Mouse (Mus musculus) limb, embryonic 13.5 days (tissue): ENCODE measurements around the gene Arhgef19. TPM values are rescaled to one million over a fixed set of nuclear protein-coding genes. Genes with fewer than 3 reads are reported as not detected.
A peak's percentile ranks its signal among the peaks of the same experiment; 100 is the strongest.

ENCODE experiments used
- ATAC-seq: fragments of 200-750 bp; cut with Nextera tagmentation; 2 replicates; pipeline ENCODE4 v1.8.0; 2017; ENCODE audit warnings: low read depth, moderate number of reproducible peaks, moderate TSS enrichment; ENCODE audit not compliant: low FRiP score
- H3K27ac ChIP-seq: fragments of 300-500 bp; sonication (generic); 2 replicates; pipeline ENCODE4 v1.5.1; 2015; ENCODE audit warnings: inconsistent platforms, mild to moderate bottlenecking, moderate library complexity
- H3K27me3 ChIP-seq: fragments of 300-500 bp; sonication (generic); 2 replicates; pipeline ENCODE4 v1.6.1; 2015; ENCODE audit warnings: mild to moderate bottlenecking, inconsistent platforms
- H3K36me3 ChIP-seq: fragments of 300-500 bp; sonication (generic); 2 replicates; pipeline ENCODE4 v1.6.1; 2015; ENCODE audit warnings: inconsistent platforms, mild to moderate bottlenecking, moderate library complexity
- H3K4me1 ChIP-seq: fragments of 300-500 bp; sonication (generic); 2 replicates; pipeline ENCODE4 v1.6.1; 2015; ENCODE audit warnings: inconsistent platforms
- H3K4me2 ChIP-seq: fragments of 300-500 bp; sonication (generic); replicated peaks from 2 replicates; pipeline ENCODE4 v1.6.1; 2015; ENCODE audit warnings: inconsistent platforms, mild to moderate bottlenecking, moderate library complexity
- H3K4me3 ChIP-seq: fragments of 300-500 bp; sonication (generic); 2 replicates; pipeline ENCODE4 v1.5.1; 2015; ENCODE audit warnings: moderate library complexity, mild to moderate bottlenecking, inconsistent platforms
- H3K9ac ChIP-seq: fragments of 300-500 bp; sonication (generic); 2 replicates; pipeline ENCODE4 v1.6.1; 2015; ENCODE audit warnings: mild to moderate bottlenecking, inconsistent platforms
- H3K9me3 ChIP-seq: fragments of 300-500 bp; sonication (generic); 2 replicates; pipeline ENCODE4 v1.6.1; 2016; ENCODE audit warnings: inconsistent platforms
- WGBS: fragments of 180-500 bp; shearing (Covaris S2); methylation state at CpG from one replicate; pipeline ENCODE4 v1.1.7; 2015; 5-methylcytosine and 5-hydroxymethylcytosine counted together
- polyA plus RNA-seq: library from polyadenylated mRNA; unstranded; fragments of >200 nt; fragmentation: Nextera tagmentation; extraction: Ambion mirVana; gene quantifications from 2 replicates; pipeline ENCODE4 v1.2.1, GENCODE M21; 2015

Gene Arhgef19
- polyA plus RNA-seq, 1 experiment from 2014 or later = 10.9 TPM

- peak overlapping the region; percentile 49 for H3K4me3 ChIP-seq
- peaks cover 93% of the 10 kb centered on the region for H3K27me3 ChIP-seq
- peaks cover 60% of the 10 kb centered on the region for H3K4me1 ChIP-seq
- ATAC-seq = no peak
- H3K4me2 ChIP-seq = peak overlapping the region; percentile 69
- no peaks in the 10 kb centered on the region for H3K36me3 ChIP-seq
- no peak overlapping the region for H3K9ac ChIP-seq
- H3K9me3 ChIP-seq = no peaks in the 10 kb centered on the region
- no peak overlapping the region for H3K27ac ChIP-seq
- WGBS = 2% methylated on average over 14 of the region's 14 CpGs
These were observed 1.3 kb downstream of the Arhgef19 start for GRCm38 (mm10) chr4:141240617-141241016.

DNA sequence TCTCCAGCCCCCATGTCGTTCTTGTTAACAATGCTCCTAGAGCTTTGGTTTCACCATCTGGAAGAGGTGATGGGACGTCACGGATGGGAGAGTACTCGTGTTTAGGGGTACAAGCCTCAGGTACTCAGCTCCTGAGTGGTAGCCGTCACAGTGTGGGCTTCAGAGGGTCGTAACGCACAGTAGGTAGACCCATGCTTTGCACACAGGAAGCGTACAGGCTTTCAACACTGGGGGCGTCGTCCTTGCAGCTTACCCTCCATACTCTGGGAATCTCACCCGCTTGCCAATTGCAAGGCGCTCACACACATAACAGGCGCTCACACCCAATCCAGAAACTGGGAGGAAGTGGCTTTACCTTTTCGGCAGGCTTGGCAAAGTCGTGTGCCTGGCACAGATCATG, 2.6 kb downstream of the Arhgef19 start:
- 26% methylated on average over 15 of the region's 15 CpGs for WGBS
- Histone ChIP-seq H3K27me3 (peaks cover 96% of the 10 kb centered on the region), H3K9me3 (no peaks in the 10 kb centered on the region), H3K4me1 (peaks cover 73% of the 10 kb centered on the region), H3K36me3 (no peaks in the 10 kb centered on the region), H3K9ac (no peak overlapping the region), H3K4me2 (peak overlapping the region; percentile 71), H3K4me3 (no peak overlapping the region), H3K27ac (no peak overlapping the region)
- no peak for ATAC-seq

GRCm38 (mm10) chr4:141242651-141243241, 3.4 kb downstream of the Arhgef19 start:
- Histone ChIP-seq H3K36me3 (no peaks in the 10 kb centered on the region), H3K27ac (no peak overlapping the region), H3K4me2 (peak overlapping the region; percentile 71), H3K4me3 (peak overlapping the region; percentile 31), H3K27me3 (peaks cover 97% of the 10 kb centered on the region), H3K9ac (peak overlapping the region; percentile 50), H3K4me1 (peaks cover 82% of the 10 kb centered on the region), H3K9me3 (no peaks in the 10 kb centered on the region)
- 7% methylated on average over 11 of the region's 11 CpGs for WGBS
- ATAC-seq = no peak

GRCm38 (mm10) chr4:141243636-141244035, 4.3 kb downstream of the Arhgef19 start:
- Histone ChIP-seq H3K9me3 (no peaks in the 10 kb centered on the region), H3K9ac (no peak overlapping the region), H3K36me3 (no peaks in the 10 kb centered on the region), H3K4me3 (0 out of 2 replicates have a peak overlapping the region, but pooled peaks have one; percentile 20), H3K4me1 (peaks cover 87% of the 10 kb centered on the region), H3K4me2 (peak overlapping the region; percentile 71), H3K27me3 (peaks cover 98% of the 10 kb centered on the region), H3K27ac (no peak overlapping the region)
- WGBS = 58% methylated on average over 5 of the region's 5 CpGs
- no peak for ATAC-seq

GRCm38 (mm10) chr4:141244401-141244800, 5.1 kb downstream of the Arhgef19 start:
- peak overlapping the region; percentile 20 for H3K4me3 ChIP-seq

GRCm38 (mm10) chr4:141244931-141245425, 5.7 kb downstream of the Arhgef19 start:
- Histone ChIP-seq H3K27ac (peak overlapping the region; percentile 87), H3K4me2 (peak overlapping the region; percentile 71), H3K4me1 (peaks cover 74% of the 10 kb centered on the region), H3K4me3 (peak overlapping the region; percentile 20), H3K9ac (peak overlapping the region; percentile 48; the same call in 1 of the 2 replicates), H3K9me3 (no peaks in the 10 kb centered on the region), H3K36me3 (no peaks in the 10 kb centered on the region), H3K27me3 (peaks cover 97% of the 10 kb centered on the region)
- WGBS = 8% methylated on average over 9 of the region's 9 CpGs
- no peak for ATAC-seq

More at GRCm38 (mm10) chr4:141244401-141244800, 5.1 kb downstream of the Arhgef19 start:
- peak overlapping the region; percentile 87 for H3K27ac ChIP-seq
- H3K4me2 ChIP-seq = peak overlapping the region; percentile 71
- peaks cover 98% of the 10 kb centered on the region for H3K27me3 ChIP-seq
- no peaks in the 10 kb centered on the region for H3K9me3 ChIP-seq
- peaks cover 79% of the 10 kb centered on the region for H3K4me1 ChIP-seq
- no peak for ATAC-seq
- peak overlapping the region; percentile 48; the same call in 1 of the 2 replicates for H3K9ac ChIP-seq
- H3K36me3 ChIP-seq = no peaks in the 10 kb centered on the region
- 57% methylated on average over 5 of the region's 5 CpGs for WGBS

DNA sequence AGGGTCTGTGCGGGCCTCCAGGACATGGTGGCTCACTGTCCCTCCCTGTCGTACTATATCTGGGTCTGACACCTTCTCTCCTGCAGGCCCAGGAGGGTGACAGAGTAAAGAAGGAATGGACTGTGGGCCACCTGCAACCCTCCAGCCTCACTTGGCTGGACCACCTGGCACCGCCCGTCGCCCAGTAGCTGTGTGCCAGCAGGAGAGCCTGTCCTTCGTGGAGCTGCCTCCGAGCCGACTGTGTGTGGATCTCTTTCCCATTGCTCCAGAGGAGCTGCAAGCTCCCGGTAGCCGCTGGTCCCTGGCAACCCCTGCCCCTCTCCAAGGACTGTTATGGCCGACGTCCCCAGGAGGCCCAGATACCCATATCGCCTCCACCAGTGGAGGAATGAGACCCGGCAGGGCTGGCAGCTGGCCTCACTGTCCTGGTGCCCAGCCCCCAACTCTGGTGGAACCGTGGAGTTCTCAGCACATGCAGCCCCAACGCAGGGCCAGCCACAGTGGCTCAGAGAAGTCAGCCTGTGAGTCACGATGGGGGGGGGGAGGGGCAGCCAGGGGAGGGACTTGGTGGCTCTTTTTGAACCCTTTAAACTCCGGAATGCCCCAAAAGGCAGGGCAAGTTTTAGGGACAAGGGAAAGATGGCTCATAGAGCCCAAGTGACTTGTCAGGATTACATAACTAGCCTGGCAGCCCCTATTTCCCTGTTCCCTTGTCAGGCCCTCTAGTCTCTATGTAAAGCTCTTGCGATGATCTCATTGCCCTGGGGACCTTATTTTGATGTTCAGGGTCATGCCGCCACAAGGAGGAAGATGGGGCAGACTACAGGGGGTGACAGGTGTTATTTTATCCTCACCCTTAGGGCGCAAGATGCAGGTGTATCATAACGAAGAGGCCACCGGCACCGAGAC, 7.0 kb downstream of the Arhgef19 start:
- H3K4me1 ChIP-seq = peaks cover 63% of the 10 kb centered on the region
- peak overlapping the region; percentile 71 for H3K4me2 ChIP-seq
- peaks cover 97% of the 10 kb centered on the region for H3K27me3 ChIP-seq
- no peaks in the 10 kb centered on the region for H3K9me3 ChIP-seq
- H3K4me3 ChIP-seq = peak overlapping the region; percentile 51
- 0 out of 2 replicates have a peak overlapping the region, but pooled peaks have one; percentile 60 for H3K9ac ChIP-seq
- ATAC-seq = no peak
- H3K27ac ChIP-seq = 0 out of 2 replicates have a peak overlapping the region, but pooled peaks have one; percentile 15
- 23% methylated on average over 24 of the region's 24 CpGs for WGBS
- H3K36me3 ChIP-seq = peaks cover 7% of the 10 kb centered on the region; the same call in 1 of the 2 replicates

DNA sequence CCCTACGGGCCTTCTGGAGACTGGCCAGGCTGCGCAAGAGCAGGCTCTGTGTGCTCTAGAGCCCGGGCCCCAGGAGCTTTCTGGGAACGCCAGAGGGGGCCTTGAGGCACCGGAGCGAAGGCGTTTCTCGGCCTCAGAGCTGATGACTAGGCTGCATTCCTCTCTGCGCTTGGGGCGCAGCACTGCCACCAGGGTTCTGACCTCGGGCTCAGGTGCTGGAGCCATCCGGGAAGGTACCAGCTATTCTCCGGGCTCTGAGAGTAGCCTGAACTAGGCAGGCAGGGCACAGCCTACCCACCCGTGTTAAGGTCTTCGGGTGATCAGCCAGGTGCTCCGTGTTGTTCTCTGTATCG, 7.7 kb downstream of the Arhgef19 start:
- Histone ChIP-seq H3K27me3 (peaks cover 93% of the 10 kb centered on the region), H3K4me3 (peak overlapping the region; percentile 51), H3K27ac (0 out of 2 replicates have a peak overlapping the region, but pooled peaks have one; percentile 15)

GRCm38 (mm10) chr4:141247776-141248613, 8.7 kb downstream of the Arhgef19 start:
- ATAC-seq = peak; percentile 62; the same call in 1 of the 2 replicates
- Histone ChIP-seq H3K9ac (peak overlapping the region; percentile 60), H3K9me3 (no peaks in the 10 kb centered on the region), H3K36me3 (peaks cover 16% of the 10 kb centered on the region), H3K4me2 (peak overlapping the region; percentile 71), H3K4me3 (peak overlapping the region; percentile 51), H3K4me1 (peaks cover 50% of the 10 kb centered on the region), H3K27ac (no peak overlapping the region; the same call in 1 of the 2 replicates), H3K27me3 (peaks cover 83% of the 10 kb centered on the region)
- WGBS = 1% methylated on average over 60 of the region's 60 CpGs

More for the DNA sequence above, 7.7 kb downstream of the Arhgef19 start:
- H3K9me3 ChIP-seq = no peaks in the 10 kb centered on the region
- H3K36me3 ChIP-seq = peaks cover 13% of the 10 kb centered on the region
- 4% methylated on average over 17 of the region's 17 CpGs for WGBS
- no peak for ATAC-seq
- peaks cover 60% of the 10 kb centered on the region for H3K4me1 ChIP-seq
- 0 out of 2 replicates have a peak overlapping the region, but pooled peaks have one; percentile 60 for H3K9ac ChIP-seq
- peak overlapping the region; percentile 71 for H3K4me2 ChIP-seq

DNA sequence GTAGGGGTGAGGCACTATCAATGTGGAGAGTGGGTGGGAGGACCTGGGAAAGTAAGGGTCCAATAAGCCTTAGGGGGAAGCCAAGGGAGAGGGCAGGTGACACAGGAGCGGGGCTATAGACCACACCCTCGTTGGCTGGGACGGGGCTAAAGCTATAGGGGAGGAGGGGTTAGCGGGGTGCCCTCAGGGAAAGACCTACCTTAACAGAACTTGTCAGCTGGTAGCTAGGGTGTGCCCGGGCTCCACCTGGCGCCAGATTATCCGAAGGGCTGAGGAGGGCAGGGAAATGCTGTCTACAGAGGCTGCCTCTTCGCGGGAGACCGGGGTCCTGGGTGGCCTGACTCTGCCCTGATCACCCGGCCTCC, 9.3 kb downstream of the Arhgef19 start:
- Histone ChIP-seq H3K36me3 (peaks cover 16% of the 10 kb centered on the region), H3K27ac (no peak overlapping the region), H3K9ac (no peak overlapping the region), H3K4me3 (peak overlapping the region; percentile 51), H3K27me3 (peaks cover 77% of the 10 kb centered on the region), H3K4me2 (peak overlapping the region; percentile 71), H3K9me3 (no peaks in the 10 kb centered on the region), H3K4me1 (peaks cover 46% of the 10 kb centered on the region)
- 10% methylated on average over 11 of the region's 11 CpGs for WGBS
- no peak for ATAC-seq

- Histone ChIP-seq H3K9ac (no peak overlapping the region), H3K4me1 (peaks cover 45% of the 10 kb centered on the region), H3K27me3 (peaks cover 69% of the 10 kb centered on the region), H3K36me3 (peaks cover 16% of the 10 kb centered on the region), H3K4me3 (no peak overlapping the region), H3K27ac (no peak overlapping the region), H3K4me2 (no peak overlapping the region), H3K9me3 (no peaks in the 10 kb centered on the region)
- 79% methylated on average over 11 of the region's 11 CpGs for WGBS
- ATAC-seq = no peak
These were observed 10.1 kb downstream of the Arhgef19 start for GRCm38 (mm10) chr4:141249383-141249782.
